ENCODE assay signal across 15 mouse cellular contexts in the genomic region with DNA sequence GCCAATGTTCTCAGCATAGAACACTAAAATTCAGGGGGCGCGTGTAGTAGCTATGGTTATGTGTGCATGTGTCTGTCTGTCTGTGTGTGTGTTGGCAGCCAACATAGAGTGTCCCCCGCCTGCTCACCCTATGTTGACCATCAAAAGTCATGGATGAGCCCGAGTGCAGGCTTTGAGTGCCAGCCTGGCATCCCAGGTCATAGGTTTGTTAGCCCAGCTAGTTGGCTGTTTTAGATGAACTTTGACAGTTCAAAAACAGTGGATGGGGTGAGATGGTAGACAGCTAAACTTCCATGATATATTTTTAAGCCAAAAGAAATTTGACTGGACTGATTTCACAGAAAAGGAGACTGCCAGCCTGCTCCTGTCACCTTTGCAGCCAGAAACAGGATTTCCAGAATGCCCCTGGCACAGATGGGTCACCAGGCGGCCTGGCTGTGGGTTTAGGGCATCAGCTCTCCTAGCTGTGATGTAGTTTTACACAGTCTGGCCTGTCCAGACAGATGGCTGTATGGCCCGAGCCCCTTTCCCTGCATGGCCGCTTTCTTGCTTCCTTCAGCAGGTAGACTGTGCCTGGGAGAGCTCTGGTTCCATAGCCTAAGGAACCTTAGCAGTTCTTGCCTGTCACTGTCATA. TPM values are rescaled to one million over a fixed set of nuclear protein-coding genes. Genes with fewer than 3 reads are reported as not detected.
A peak's percentile ranks its signal among the peaks of the same experiment; 100 is the strongest.
DNase-seq lines count a peak whose midpoint lies in the region; ATAC-seq lines count a peak whose summit lies in the region.
"Had no signal": no experiment of that assay in that cellular context is flagged by ENCODE, and none has a peak within 500 bp of the region (broad histone marks: within the 10 kb centered on the region; RNA-seq: fewer than 3 reads in every experiment).

No protein-coding gene starts in this region.

- no peaks in the 10 kb centered on the region for H3K27me3 ChIP-seq in forebrain, embryonic 16.5 days (replicated peaks; ENCODE audit: control insufficient read depth, insufficient read depth, low read length)
- no peaks in the 10 kb centered on the region for H3K27me3 ChIP-seq in forebrain, embryonic 13.5 days
- H3K27me3 ChIP-seq in midbrain, embryonic 10.5 days (ENCODE audit: low read depth, poor library complexity, severe bottlenecking): no peaks in the 10 kb centered on the region
- no peaks in the 10 kb centered on the region for H3K27me3 ChIP-seq in midbrain, embryonic 15.5 days (replicated peaks)
- H3K27me3 ChIP-seq: hindbrain, embryonic 12.5 days; midbrain, embryonic 13.5 days had no signal

- no peak overlapping the region for H3K9ac ChIP-seq in forebrain, embryonic 16.5 days (replicated peaks; ENCODE audit: low read depth, low read length)
- no peak overlapping the region for H3K9ac ChIP-seq in forebrain, embryonic 13.5 days
- H3K9ac ChIP-seq in midbrain, embryonic 15.5 days: no peak overlapping the region
- H3K9ac ChIP-seq: hindbrain, embryonic 12.5 days; midbrain, embryonic 13.5 days had no signal

- no peak overlapping the region for H3K27ac ChIP-seq in forebrain, embryonic 16.5 days (ENCODE audit: low read length)
- no peak overlapping the region for H3K27ac ChIP-seq in forebrain, embryonic 13.5 days
- 0 out of 2 replicates have a peak overlapping the region, but pooled peaks have one; percentile 42 for H3K27ac ChIP-seq in midbrain, embryonic 10.5 days (replicated peaks)
- H3K27ac ChIP-seq in midbrain, embryonic 15.5 days: no peak overlapping the region
- H3K27ac ChIP-seq: hindbrain, embryonic 12.5 days; midbrain, embryonic 13.5 days had no signal

- H3K4me3 ChIP-seq in forebrain, embryonic 16.5 days (replicated peaks; ENCODE audit: low read length): no peak overlapping the region
- H3K4me3 ChIP-seq in forebrain, embryonic 13.5 days: no peak overlapping the region
- H3K4me3 ChIP-seq in midbrain, embryonic 10.5 days: no peak overlapping the region
- no peak overlapping the region for H3K4me3 ChIP-seq in midbrain, embryonic 15.5 days
- H3K4me3 ChIP-seq: hindbrain, embryonic 12.5 days; midbrain, embryonic 13.5 days had no signal

- no peak overlapping the region for H3K4me2 ChIP-seq in forebrain, embryonic 16.5 days (ENCODE audit: low read length)
- no peak overlapping the region for H3K4me2 ChIP-seq in forebrain, embryonic 13.5 days
- no peak overlapping the region for H3K4me2 ChIP-seq in midbrain, embryonic 15.5 days
- H3K4me2 ChIP-seq: hindbrain, embryonic 12.5 days; midbrain, embryonic 13.5 days had no signal

- no peaks in the 10 kb centered on the region for H3K36me3 ChIP-seq in forebrain, embryonic 16.5 days (ENCODE audit: control insufficient read depth, insufficient read depth)
- no peaks in the 10 kb centered on the region for H3K36me3 ChIP-seq in forebrain, embryonic 13.5 days (ENCODE audit: poor library complexity, severe bottlenecking)
- peaks cover 10% of the 10 kb centered on the region for H3K36me3 ChIP-seq in midbrain, embryonic 10.5 days
- no peaks in the 10 kb centered on the region for H3K36me3 ChIP-seq in midbrain, embryonic 15.5 days (replicated peaks)
- H3K36me3 ChIP-seq: hindbrain, embryonic 12.5 days; midbrain, embryonic 13.5 days had no signal

- ATAC-seq in forebrain, embryonic 16.5 days: peak; percentile 23; the same call in 1 of the 2 replicates
- ATAC-seq in forebrain, embryonic 13.5 days: no peak
- no peak for ATAC-seq in midbrain, embryonic 15.5 days (replicated peaks)
- ATAC-seq: CD4-positive, CD25-positive, alpha-beta regulatory T cell, adult 4 months; intestine, postnatal 0 days; midbrain, embryonic 13.5 days had no signal

- H3K4me1 ChIP-seq in forebrain, embryonic 16.5 days (replicated peaks; ENCODE audit: control insufficient read depth, insufficient read depth, low read length): no peaks in the 10 kb centered on the region; the same call in 1 of the 2 replicates
- H3K4me1 ChIP-seq in forebrain, embryonic 13.5 days: peaks cover 21% of the 10 kb centered on the region
- peaks cover 46% of the 10 kb centered on the region for H3K4me1 ChIP-seq in midbrain, embryonic 10.5 days
- H3K4me1 ChIP-seq in midbrain, embryonic 15.5 days: peaks cover 12% of the 10 kb centered on the region

- no peaks in the 10 kb centered on the region for H3K9me3 ChIP-seq in forebrain, embryonic 16.5 days (ENCODE audit: control insufficient read depth, low read length)
- H3K9me3 ChIP-seq in forebrain, embryonic 13.5 days (replicated peaks): no peaks in the 10 kb centered on the region
- no peaks in the 10 kb centered on the region for H3K9me3 ChIP-seq in midbrain, embryonic 10.5 days (replicated peaks)
- no peaks in the 10 kb centered on the region for H3K9me3 ChIP-seq in midbrain, embryonic 15.5 days
- H3K9me3 ChIP-seq: hindbrain, embryonic 12.5 days; midbrain, embryonic 13.5 days had no signal

- DNase-seq in midbrain, embryonic 10.5 days (ENCODE audit: low spot score): no peak
- peak; percentile 44 for DNase-seq in cerebellum, adult 8-10 months
- peak; percentile 58 to 60 for DNase-seq in cerebellum, postnatal 36 days
- no peak for DNase-seq in embryo, embryonic 11 days
- no peak for DNase-seq in kidney, postnatal 10 days
- DNase-seq: adrenal gland, postnatal 25 days; lung, postnatal 10 days; thymus, postnatal 25 days had no signal

- WGBS in forebrain, embryonic 16.5 days: 85% methylated on average over 7 of the region's 7 CpGs
- WGBS in forebrain, embryonic 13.5 days: 86% methylated on average over 7 of the region's 7 CpGs
- WGBS in midbrain, embryonic 10.5 days: 84% methylated on average over 7 of the region's 7 CpGs
- 87% methylated on average over 7 of the region's 7 CpGs for WGBS in midbrain, embryonic 15.5 days

RNA-seq across cellular contexts. Expression of a gene that starts 33.8 kb away (rescaled TPM):
- polyA plus RNA-seq in forebrain, embryonic 16.5 days (2015; fragmentation: Nextera tagmentation; extraction: Ambion mirVana): 70.7 and 78.9 TPM in 2 replicates
- 60.9 and 61.6 TPM in 2 replicates for polyA plus RNA-seq in forebrain, embryonic 13.5 days (2015; fragmentation: Nextera tagmentation; extraction: Ambion mirVana)
- polyA plus RNA-seq in midbrain, embryonic 10.5 days (2016; fragmentation: Nextera tagmentation; extraction: Ambion mirVana): 97.0 and 102 TPM in 2 replicates
- 58.7 and 62.0 TPM in 2 replicates for polyA plus RNA-seq in midbrain, embryonic 15.5 days (2015; fragmentation: Nextera tagmentation; extraction: Ambion mirVana)

Comparison
In these comparisons a context has a peak if more than half of its experiments do, and no peak if none do; other contexts are left out.
1. DNase-seq: peak in cerebellum, adult 8-10 months (single experiment) and cerebellum, postnatal 36 days (2 of 2); none in midbrain, embryonic 10.5 days (single experiment), embryo, embryonic 11 days (single experiment) and kidney, postnatal 10 days (single experiment).